Mouse (Mus musculus) hindbrain, postnatal 0 days (tissue): ENCODE results near the gene Klf15. TPM values are rescaled to one million over a fixed set of nuclear protein-coding genes. Genes with fewer than 3 reads are reported as not detected.

ENCODE experiments used
- ATAC-seq: fragments of 200-750 bp; cut with Nextera tagmentation; 2 replicates; pipeline ENCODE4 v1.8.0; 2017; ENCODE audit warnings: mild to moderate bottlenecking, moderate TSS enrichment, moderate library complexity
- DNase-seq: peaks from one replicate; pipeline ENCODE4 v3.0.0-alpha.2; 2015; ENCODE audit warnings: low spot score
- H3K27ac ChIP-seq: fragments of 300-500 bp; sonication (generic); 2 replicates; pipeline ENCODE4 v1.5.1; 2014; ENCODE audit warnings: mild to moderate bottlenecking
- H3K27me3 ChIP-seq: fragments of 300-500 bp; sonication (generic); 2 replicates; pipeline ENCODE4 v1.6.1; 2014; ENCODE audit warnings: low read length, mixed read lengths; ENCODE audit not compliant: insufficient read depth
- H3K36me3 ChIP-seq: fragments of 300-500 bp; sonication (generic); 2 replicates; pipeline ENCODE4 v1.6.1; 2014; ENCODE audit warnings: low read length, mixed read lengths; ENCODE audit not compliant: insufficient read depth
- H3K4me1 ChIP-seq: fragments of 300-500 bp; sonication (generic); 2 replicates; pipeline ENCODE4 v1.6.1; 2014; ENCODE audit warnings: antibody characterized with exemption, low read length, mixed read lengths; ENCODE audit not compliant: insufficient read depth
- H3K4me2 ChIP-seq: fragments of 300-500 bp; sonication (generic); 2 replicates; pipeline ENCODE4 v1.6.1; 2014; ENCODE audit warnings: low read depth, mild to moderate bottlenecking, low read length, moderate library complexity, mixed read lengths
- H3K4me3 ChIP-seq: fragments of 300-500 bp; sonication (generic); 2 replicates; pipeline ENCODE4 v1.5.1; 2014; ENCODE audit warnings: low read length
- H3K9ac ChIP-seq: fragments of 300-500 bp; sonication (generic); replicated peaks from 2 replicates; pipeline ENCODE4 v1.6.1; 2014; ENCODE audit warnings: mild to moderate bottlenecking, low read length, moderate library complexity, mixed read lengths
- H3K9me3 ChIP-seq: fragments of 300-500 bp; sonication (generic); 2 replicates; pipeline ENCODE4 v1.6.1; 2016; ENCODE audit warnings: low read length, mixed read lengths
- CTCF ChIP-seq: IDR thresholded peaks from 2 replicates; pipeline ENCODE4 v1.5.1; 2016; ENCODE audit warnings: antibody characterized with exemption, control low read depth, low read depth
- WGBS: fragments of 180-500 bp; shearing (Covaris S2); extraction: QIAGEN DNeasy Blood & Tissue Kit; methylation state at CpG from one replicate; pipeline ENCODE4 v1.1.7; 2014; 5-methylcytosine and 5-hydroxymethylcytosine counted together
- polyA plus RNA-seq: library from polyadenylated mRNA; unstranded; fragments of >200 nt; fragmentation: Nextera tagmentation; extraction: Ambion mirVana; gene quantifications from 2 replicates; pipeline ENCODE4 v1.2.1, GENCODE M21; 2015
- total RNA-seq: library from RNA; depleted of rRNA; stranded (reverse); fragments of >200 nt; gene quantifications from 2 replicates; pipeline ENCODE4 v1.2.3, GENCODE M21; 2014

Klf15 gene
- total and polyA plus RNA-seq, 2 experiments from 2014 or later = 26.6 to 43.2 TPM

DNA sequence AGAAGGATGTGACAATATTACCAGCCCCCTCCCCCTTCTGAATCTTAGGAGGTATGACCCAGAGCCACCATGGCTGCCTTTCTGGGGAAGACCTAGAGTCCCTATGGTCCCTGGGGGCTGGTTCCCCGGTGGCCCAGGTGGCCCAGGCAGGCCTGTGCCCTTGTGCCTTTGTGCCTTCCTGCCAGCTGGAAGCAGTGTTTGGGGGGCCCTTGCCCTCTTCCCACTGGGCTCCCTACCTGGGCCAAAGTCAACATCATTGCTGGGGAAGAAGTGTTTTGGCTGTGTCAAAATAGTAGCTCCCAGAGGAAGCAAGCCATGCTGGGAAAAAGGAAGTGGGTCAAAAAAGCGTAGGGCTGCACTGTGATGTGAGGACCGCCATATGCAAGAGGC is 12.0 kb downstream of the Klf15 start:
- Histone ChIP-seq H3K27me3 (no peaks in the 10 kb centered on the region), H3K27ac (no peak overlapping the region), H3K4me2 (no peak overlapping the region), H3K9me3 (no peaks in the 10 kb centered on the region), H3K36me3 (0 out of 2 replicates have a peak, but pooled peaks cover 4% of the 10 kb centered on the region), H3K4me1 (no peaks in the 10 kb centered on the region), H3K9ac (no peak overlapping the region), H3K4me3 (no peak overlapping the region)
- ATAC-seq (no peak), DNase-seq (no peak)
- WGBS = 83% methylated on average over 3 of the region's 3 CpGs
- TF ChIP-seq CTCF = no peak

DNA sequence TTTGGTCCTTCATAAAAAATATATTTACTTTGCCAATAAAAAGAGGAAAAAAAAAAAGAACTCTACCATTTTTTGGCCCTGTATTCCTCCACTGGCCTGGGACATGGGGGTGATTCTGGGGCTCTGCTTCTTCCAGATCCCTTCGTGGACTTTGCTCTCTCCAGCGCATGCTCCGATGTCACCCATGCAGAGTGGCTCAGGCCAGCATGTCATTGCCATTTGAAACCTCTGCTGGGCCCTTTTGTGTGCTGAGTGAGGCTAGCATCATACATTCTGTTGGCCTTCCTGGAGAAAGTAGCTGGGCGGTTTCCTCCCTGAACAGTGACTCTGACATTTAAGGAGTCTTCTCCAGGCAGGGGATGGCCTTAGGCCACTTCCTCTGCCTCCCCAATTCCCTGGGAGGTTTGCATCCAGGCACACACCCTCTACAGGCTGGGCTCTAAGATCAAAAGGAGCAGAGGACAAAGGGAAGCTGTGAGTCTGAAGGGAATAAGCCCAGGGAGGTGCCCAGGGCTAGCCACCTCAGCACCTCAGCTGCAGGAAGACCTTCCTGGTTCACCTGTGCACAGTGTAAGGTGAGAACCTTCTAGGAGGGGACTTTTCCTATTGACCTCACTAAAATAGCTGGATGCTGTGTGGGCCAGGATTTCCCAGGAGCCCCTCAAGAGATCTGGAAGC is 12.9 kb downstream of the Klf15 start:
- H3K9ac ChIP-seq = no peak overlapping the region
- no peak overlapping the region for H3K4me2 ChIP-seq
- DNase-seq (no peak), ATAC-seq (no peak)
- no peak overlapping the region for H3K4me3 ChIP-seq
- TF ChIP-seq CTCF = no peak
- 80% methylated on average over 4 of the region's 4 CpGs for WGBS
- no peaks in the 10 kb centered on the region for H3K27me3 ChIP-seq
- no peaks in the 10 kb centered on the region for H3K4me1 ChIP-seq
- 0 out of 2 replicates have a peak, but pooled peaks cover 4% of the 10 kb centered on the region for H3K36me3 ChIP-seq
- no peak overlapping the region for H3K27ac ChIP-seq
- no peaks in the 10 kb centered on the region for H3K9me3 ChIP-seq

DNA sequence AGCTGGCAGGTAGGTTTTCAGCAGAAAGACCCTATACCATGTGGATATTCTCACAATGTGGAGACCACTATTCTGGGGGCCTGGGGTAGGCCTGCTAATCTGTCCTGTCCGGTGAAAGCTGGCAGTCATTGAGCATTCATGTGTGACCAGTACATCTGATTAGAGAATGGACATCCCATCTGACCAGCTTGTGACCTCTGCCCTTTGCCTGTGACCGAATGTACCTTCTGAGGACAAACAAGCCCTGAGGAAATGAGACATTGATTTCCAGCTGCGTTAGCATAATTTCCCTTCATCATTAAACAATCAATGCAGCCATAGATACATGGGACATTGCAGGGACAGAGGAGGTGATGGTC is 13.5 kb downstream of the Klf15 start:
- no peaks in the 10 kb centered on the region for H3K9me3 ChIP-seq
- H3K36me3 ChIP-seq = 0 out of 2 replicates have a peak, but pooled peaks cover 4% of the 10 kb centered on the region
- no peak overlapping the region for H3K9ac ChIP-seq
- no peak overlapping the region for H3K4me3 ChIP-seq
- no peak for TF ChIP-seq CTCF
- WGBS = 61% methylated on average over 3 of the region's 3 CpGs
- DNase-seq = no peak
- no peaks in the 10 kb centered on the region for H3K4me1 ChIP-seq
- H3K27me3 ChIP-seq = no peaks in the 10 kb centered on the region
- H3K4me2 ChIP-seq = no peak overlapping the region
- ATAC-seq = no peak
- no peak overlapping the region for H3K27ac ChIP-seq

DNA sequence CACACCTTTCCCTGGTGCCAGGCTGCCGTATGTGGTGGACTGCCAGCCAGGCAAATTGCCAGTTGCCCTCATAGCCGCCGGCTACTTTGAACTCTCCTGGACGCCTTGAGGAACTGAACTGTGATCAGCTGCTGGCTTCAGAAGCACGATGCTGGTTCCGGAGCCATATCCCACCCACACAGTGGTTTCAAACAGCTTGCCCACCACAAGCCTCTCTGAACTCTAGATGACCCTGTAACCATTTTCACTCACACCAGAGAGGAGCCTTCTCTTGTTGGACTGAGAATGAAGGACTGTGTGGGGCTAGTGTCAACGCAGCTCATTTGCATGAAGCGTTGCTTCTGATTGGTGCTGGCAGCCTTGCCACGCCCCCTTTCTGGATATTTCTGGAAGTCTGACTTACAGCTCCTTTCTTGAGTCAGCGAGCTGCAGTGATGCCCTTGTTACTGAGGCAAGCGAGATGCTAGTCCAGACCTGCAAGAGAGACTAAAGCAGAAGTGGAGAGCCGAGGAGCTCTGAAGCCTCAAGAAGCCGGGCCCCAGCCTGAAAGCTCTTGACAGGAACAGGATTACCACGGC is 14.7 kb downstream of the Klf15 start:
- Histone ChIP-seq H3K4me3 (no peak overlapping the region), H3K27ac (no peak overlapping the region), H3K4me2 (no peak overlapping the region), H3K4me1 (no peaks in the 10 kb centered on the region), H3K36me3 (0 out of 2 replicates have a peak, but pooled peaks cover 4% of the 10 kb centered on the region), H3K9me3 (no peaks in the 10 kb centered on the region), H3K27me3 (no peaks in the 10 kb centered on the region), H3K9ac (no peak overlapping the region)
- TF ChIP-seq CTCF = no peak
- ATAC-seq (peak; percentile 87), DNase-seq (peak; percentile 70)
- 46% methylated on average over 14 of the region's 14 CpGs for WGBS

GRCm38 (mm10) chr6:90484249-90484648 is 21.9 kb downstream of the Klf15 start:
- H3K27me3 ChIP-seq = no peaks in the 10 kb centered on the region
- H3K4me3 ChIP-seq = no peak overlapping the region
- no peak for ATAC-seq
- H3K4me1 ChIP-seq = no peaks in the 10 kb centered on the region
- H3K4me2 ChIP-seq = no peak overlapping the region
- no peaks in the 10 kb centered on the region for H3K9me3 ChIP-seq
- no peak for DNase-seq
- WGBS = 77% methylated on average over 3 of the region's 3 CpGs
- no peaks in the 10 kb centered on the region for H3K36me3 ChIP-seq
- H3K27ac ChIP-seq = peak overlapping the region; percentile 55
- H3K9ac ChIP-seq = no peak overlapping the region
- no peak for TF ChIP-seq CTCF

DNA sequence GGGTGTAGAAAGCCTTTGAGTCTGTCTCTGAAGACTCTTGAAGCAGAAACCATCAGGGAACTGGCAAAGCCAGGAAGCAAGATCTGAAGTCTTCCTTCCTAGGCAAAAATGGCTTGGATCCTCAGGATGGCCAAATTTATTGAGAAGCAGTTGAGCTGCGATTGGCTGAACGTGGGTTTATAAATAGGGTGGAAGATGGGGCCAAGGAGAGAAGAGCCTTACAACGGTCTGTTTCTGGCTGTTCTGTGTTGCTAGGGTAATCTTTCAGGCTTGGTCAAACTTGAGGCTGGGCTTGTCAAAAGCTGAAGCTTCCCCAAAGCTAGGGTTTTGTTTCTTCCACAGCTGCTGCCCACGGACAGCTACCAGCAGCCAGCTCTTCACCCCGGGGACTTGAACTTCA is 22.5 kb downstream of the Klf15 start:
- Histone ChIP-seq H3K27me3 (no peaks in the 10 kb centered on the region), H3K4me3 (no peak overlapping the region), H3K9me3 (no peaks in the 10 kb centered on the region), H3K9ac (no peak overlapping the region), H3K4me2 (no peak overlapping the region), H3K36me3 (no peaks in the 10 kb centered on the region), H3K27ac (peak overlapping the region; percentile 55), H3K4me1 (no peaks in the 10 kb centered on the region)
- 45% methylated on average over 5 of the region's 5 CpGs for WGBS
- DNase-seq = peak; percentile 38
- peak; percentile 76 for ATAC-seq
- no peak for TF ChIP-seq CTCF
